Mouse (Mus musculus) induced T-regulatory cell, adult 2 months (primary cell): ENCODE measurements around the gene Klk1b21.
"Not testable (repeated sequence)": the region's sequence is repeated elsewhere in the genome, so short reads cannot be mapped to it uniquely, and the experiment has no call there.

Experiments
- DNase-seq: peaks from one replicate; pipeline ENCODE4 v3.0.0-alpha.2; 2012; ENCODE audit warnings: low read depth

Gene Klk1b21

GRCm38 (mm10) chr7:44102028-44102427 lies at the start of gene Klk1b21:
Gene Klk1b21, plus strand, starts transcription at chr7:44102328.
- not testable (repeated sequence) for DNase-seq

DNA sequence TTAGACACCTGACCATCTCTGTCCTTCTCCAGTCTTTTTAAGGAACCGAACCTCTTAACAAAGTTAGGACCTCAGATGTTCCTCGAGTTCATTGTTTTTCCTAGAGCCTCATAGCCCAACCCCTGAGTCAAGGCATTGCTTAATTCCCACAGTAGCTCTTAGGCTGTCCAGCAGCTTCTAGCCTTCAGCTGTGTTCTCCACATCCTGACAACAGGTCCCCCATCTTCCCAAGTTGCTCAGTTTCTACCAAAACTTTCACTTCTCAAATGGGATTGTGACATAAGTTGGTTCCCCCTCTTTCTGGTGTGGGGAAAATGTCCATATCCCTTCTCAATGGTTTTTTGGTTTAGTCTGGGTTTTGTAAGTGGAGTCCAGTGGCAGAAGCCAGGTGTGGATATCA lies 30.0 kb upstream of the Klk1b21 start:
- no peak for DNase-seq

DNA sequence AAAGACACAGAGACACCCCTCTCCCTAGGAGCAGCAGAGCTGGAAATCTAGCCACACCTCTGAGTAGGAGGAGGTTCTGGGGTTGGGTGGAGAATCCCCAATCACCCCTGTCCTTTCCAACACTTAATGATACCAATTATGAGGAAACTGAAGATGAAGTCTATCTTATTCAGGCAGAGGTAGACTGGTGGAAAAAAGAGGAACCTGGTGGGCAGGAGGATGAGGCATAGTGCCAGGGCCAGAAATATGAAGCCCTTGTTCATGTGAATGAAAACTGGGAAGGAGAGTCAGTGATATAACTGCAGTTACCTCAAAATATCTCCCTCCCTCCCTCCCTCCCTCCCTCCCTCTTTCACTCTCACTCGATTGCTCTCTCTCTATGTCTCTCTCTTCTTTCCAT lies 24.4 kb upstream of the Klk1b21 start:
- no peak for DNase-seq

GRCm38 (mm10) chr7:44096111-44096510 lies 6.0 kb upstream of the Klk1b21 start:
- DNase-seq = no peak

DNA sequence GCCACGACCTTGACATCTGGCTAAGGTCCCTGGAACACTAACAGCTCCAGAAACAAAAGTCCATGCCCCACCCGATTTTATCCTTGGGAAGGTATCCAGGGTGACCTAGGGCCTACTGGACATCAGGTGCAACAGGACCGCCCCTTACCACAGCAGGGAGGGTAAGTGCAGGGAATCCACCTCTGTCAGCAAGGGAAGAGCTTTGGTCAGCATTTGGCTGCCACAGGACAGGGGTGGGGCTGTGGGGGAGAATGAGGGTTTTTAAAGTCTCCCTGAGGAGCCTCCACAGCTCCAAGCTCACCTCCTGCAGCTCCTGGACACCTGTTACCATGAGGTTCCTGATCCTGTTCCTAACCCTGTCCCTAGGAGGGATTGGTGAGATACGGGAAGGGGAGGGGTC lies 10.2 kb downstream of the Klk1b21 start, which contains the start of gene Klk1b22:
TSS of gene Klk1b22 (plus strand) at position 301 of the 400 bp plus-strand sequence.
- DNase-seq = no peak

DNA sequence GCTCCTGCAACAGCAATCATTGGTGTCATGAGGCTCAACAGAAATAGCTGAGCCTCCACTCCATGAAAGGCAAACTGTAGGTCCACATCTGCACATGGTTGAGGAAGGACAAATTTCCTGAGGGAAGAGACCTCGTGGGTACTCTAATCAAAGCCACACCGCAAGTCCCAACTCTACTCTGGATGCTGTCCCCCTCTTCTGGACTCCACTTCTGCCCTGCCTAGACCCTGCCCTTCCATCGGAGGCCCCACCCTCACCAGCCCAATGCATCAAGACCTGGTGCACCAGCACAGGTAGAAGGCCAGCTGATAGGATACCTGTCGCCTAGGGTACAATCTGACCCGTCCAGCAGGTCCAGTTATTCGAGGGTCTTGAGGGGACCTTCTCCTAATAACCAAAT lies 21.3 kb downstream of the Klk1b21 start:
- DNase-seq = no peak

- no peak for DNase-seq
Observed at GRCm38 (mm10) chr7:44136467-44136866, 34.3 kb downstream of the Klk1b21 start, which contains the start of gene Klk1b16. Gene Klk1b16, plus strand, starts transcription at chr7:44136767.
